Mouse (Mus musculus): ENCODE results near the gene Aoah. TPM values are rescaled to one million over a fixed set of nuclear protein-coding genes. Genes with fewer than 3 reads are reported as not detected.
A peak's percentile ranks its signal among the peaks of the same experiment; 100 is the strongest.

The Aoah gene
- polyA plus RNA-seq, 1 experiment: 0.79 TPM

DNA sequence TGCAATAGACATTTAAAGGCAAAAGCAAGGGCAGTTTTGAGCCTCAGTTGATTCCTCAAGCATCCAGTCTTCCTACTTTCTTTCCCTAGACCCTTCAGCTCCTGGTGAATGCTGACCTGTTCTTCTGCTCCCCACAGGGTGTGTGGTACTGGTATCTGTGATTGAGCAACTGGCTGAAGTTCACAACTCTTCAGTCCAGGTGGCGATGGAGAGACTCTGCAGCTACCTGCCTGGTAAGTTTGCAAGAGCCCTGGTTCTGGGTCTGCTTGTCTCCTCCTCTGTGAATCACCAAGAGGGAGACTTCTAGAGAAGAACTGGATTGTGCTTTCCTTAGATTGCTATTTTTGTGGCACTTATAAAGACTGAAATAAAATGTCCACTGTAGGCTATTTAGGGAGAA, 22.5 kb downstream of the Aoah start:
- Histone ChIP-seq H3K9ac (ENCODE audit: low read depth, poor library complexity, severe bottlenecking) (no peak overlapping the region), H3K36me3 (ENCODE audit: control insufficient read depth, insufficient read depth, low read length, poor library complexity, severe bottlenecking) (no peaks in the 10 kb centered on the region)

DNA sequence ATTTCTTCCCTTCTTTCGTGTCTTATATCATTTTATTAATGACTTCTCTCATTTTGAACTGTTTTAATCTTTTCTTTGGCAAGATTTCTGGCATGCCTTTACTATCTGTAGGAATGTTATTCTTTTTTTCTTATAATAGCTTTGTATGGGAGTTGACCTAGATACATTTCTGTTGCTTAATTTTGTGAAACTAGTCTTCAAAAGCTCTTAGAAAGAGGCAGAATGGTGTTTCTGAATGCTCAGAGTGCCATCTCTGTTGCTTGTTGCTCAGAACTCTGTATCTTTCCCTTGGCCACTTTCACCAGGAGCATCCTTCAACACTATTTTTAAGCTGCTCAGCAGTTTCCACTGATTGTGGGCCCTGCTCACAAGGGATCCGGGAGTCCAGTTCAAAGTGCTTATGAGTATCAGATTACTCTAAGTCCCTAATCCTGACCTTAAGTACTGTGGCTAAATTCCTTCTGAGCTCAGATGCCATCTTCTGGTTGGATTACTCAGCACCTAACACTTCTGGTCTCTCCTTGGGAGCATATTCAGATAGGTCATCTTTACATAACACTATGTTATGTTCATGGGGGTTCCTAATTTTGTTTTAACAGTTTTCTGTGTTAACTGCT, 26.9 kb downstream of the Aoah start:
- H3K27ac ChIP-seq (ENCODE audit: insufficient read depth, low read length): no peak overlapping the region
- no peaks in the 10 kb centered on the region for H3K36me3 ChIP-seq (ENCODE audit: control insufficient read depth, insufficient read depth, low read length, poor library complexity, severe bottlenecking)
- no peak for TF ChIP-seq POLR2A (IDR thresholded peaks at IDR 0.05; ENCODE audit: insufficient read depth, low read length)
- no peak for TF ChIP-seq CTCF (IDR thresholded peaks at IDR 0.05; ENCODE audit: low read depth, low read length)
- TF ChIP-seq EP300 (IDR thresholded peaks at IDR 0.05; ENCODE audit: insufficient read depth, low read depth, low read length): no peak
- no peaks in the 10 kb centered on the region for H3K9me3 ChIP-seq (replicated peaks; ENCODE audit: control insufficient read depth, insufficient read depth, low read length, poor library complexity, severe bottlenecking)
- no peaks in the 10 kb centered on the region for H3K4me1 ChIP-seq (ENCODE audit: control insufficient read depth, insufficient read depth, low read length)
- no peak overlapping the region for H3K9ac ChIP-seq (ENCODE audit: low read depth, poor library complexity, severe bottlenecking)
- no peaks in the 10 kb centered on the region for H3K27me3 ChIP-seq (ENCODE audit: control insufficient read depth, insufficient read depth, low read length, poor library complexity, severe bottlenecking)
- H3K4me3 ChIP-seq (ENCODE audit: low read depth, low read length): no peak overlapping the region

More for the DNA sequence above, 22.5 kb downstream of the Aoah start:
- H3K27me3 ChIP-seq (ENCODE audit: control insufficient read depth, insufficient read depth, low read length, poor library complexity, severe bottlenecking): no peaks in the 10 kb centered on the region
- H3K4me1 ChIP-seq (ENCODE audit: control insufficient read depth, insufficient read depth, low read length): no peaks in the 10 kb centered on the region
- no peak overlapping the region for H3K4me3 ChIP-seq (ENCODE audit: low read depth, low read length)
- H3K9me3 ChIP-seq (replicated peaks; ENCODE audit: control insufficient read depth, insufficient read depth, low read length, poor library complexity, severe bottlenecking): no peaks in the 10 kb centered on the region
- TF ChIP-seq EP300 (IDR thresholded peaks at IDR 0.05; ENCODE audit: insufficient read depth, low read depth, low read length) (no peak), POLR2A (IDR thresholded peaks at IDR 0.05; ENCODE audit: insufficient read depth, low read length) (no peak), CTCF (IDR thresholded peaks at IDR 0.05; ENCODE audit: low read depth, low read length) (peak; percentile 36)
- no peak overlapping the region for H3K27ac ChIP-seq (ENCODE audit: insufficient read depth, low read length)

DNA sequence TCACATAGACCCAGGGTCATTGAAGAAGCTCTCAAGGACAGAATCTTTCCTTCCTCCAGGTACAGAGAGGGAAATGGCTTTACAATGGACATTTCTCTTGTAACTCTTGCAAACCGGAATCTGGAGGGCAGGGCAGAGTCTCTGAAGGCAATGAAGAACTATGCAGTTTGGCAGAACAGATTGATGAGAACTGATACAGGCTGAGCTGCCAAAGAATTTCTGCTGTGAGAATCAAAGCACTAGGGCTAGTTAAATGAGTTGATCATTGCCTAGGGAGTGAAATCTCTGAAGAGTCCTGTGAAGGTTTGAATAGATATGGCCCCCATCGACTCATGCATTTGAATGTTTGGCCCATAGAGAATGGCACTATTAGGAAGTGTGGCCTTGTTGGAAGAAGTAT, 34.8 kb downstream of the Aoah start:
- H3K36me3 ChIP-seq (ENCODE audit: control insufficient read depth, insufficient read depth, low read length, poor library complexity, severe bottlenecking): no peaks in the 10 kb centered on the region
- H3K9me3 ChIP-seq (replicated peaks; ENCODE audit: control insufficient read depth, insufficient read depth, low read length, poor library complexity, severe bottlenecking): no peaks in the 10 kb centered on the region
- H3K4me1 ChIP-seq (ENCODE audit: control insufficient read depth, insufficient read depth, low read length): no peaks in the 10 kb centered on the region
- H3K9ac ChIP-seq (ENCODE audit: low read depth, poor library complexity, severe bottlenecking): no peak overlapping the region
- TF ChIP-seq EP300 (IDR thresholded peaks at IDR 0.05; ENCODE audit: insufficient read depth, low read depth, low read length) (no peak), POLR2A (IDR thresholded peaks at IDR 0.05; ENCODE audit: insufficient read depth, low read length) (no peak), CTCF (IDR thresholded peaks at IDR 0.05; ENCODE audit: low read depth, low read length) (no peak)
- no peaks in the 10 kb centered on the region for H3K27me3 ChIP-seq (ENCODE audit: control insufficient read depth, insufficient read depth, low read length, poor library complexity, severe bottlenecking)
- H3K27ac ChIP-seq (ENCODE audit: insufficient read depth, low read length): no peak overlapping the region
- no peak overlapping the region for H3K4me3 ChIP-seq (ENCODE audit: low read depth, low read length)

DNA sequence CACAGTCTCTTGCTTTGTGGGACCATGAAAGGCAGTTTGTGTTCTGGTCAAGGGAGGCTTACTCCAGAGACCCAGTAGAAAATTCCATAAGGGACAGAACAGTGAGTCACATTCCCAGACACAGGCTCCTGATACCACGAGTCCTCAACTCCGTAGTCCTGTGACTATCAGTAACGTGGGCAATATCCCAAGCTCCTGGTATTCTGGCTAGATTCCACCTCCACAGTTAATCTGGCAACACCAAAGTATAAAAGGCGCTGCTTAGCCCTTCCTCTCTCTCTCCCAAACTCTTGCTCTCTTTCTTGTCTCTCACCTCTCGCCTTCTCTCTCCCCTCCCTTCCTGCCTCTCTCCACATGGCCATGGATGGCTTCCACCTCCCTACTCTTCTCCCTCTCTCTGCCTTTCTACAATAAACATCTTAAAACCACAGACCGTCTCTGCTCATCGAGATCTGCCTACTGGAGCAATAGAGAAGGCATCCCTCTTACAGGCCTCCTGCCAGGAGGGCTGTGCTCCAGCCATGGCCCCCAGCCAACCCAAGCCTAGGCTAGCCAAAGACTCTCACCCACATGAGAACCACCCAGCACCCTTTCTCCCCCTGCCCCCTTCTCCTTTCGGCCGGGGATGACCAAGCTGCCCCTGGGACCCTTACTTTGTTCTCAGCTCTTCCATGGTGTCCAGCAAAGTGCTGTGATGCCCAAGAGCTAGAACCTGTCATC, 35.4 kb downstream of the Aoah start:
- Histone ChIP-seq H3K9me3 (replicated peaks; ENCODE audit: control insufficient read depth, insufficient read depth, low read length, poor library complexity, severe bottlenecking) (no peaks in the 10 kb centered on the region), H3K4me3 (ENCODE audit: low read depth, low read length) (no peak overlapping the region), H3K27ac (ENCODE audit: insufficient read depth, low read length) (no peak overlapping the region), H3K9ac (ENCODE audit: low read depth, poor library complexity, severe bottlenecking) (no peak overlapping the region), H3K27me3 (ENCODE audit: control insufficient read depth, insufficient read depth, low read length, poor library complexity, severe bottlenecking) (no peaks in the 10 kb centered on the region), H3K4me1 (ENCODE audit: control insufficient read depth, insufficient read depth, low read length) (no peaks in the 10 kb centered on the region), H3K36me3 (ENCODE audit: control insufficient read depth, insufficient read depth, low read length, poor library complexity, severe bottlenecking) (no peaks in the 10 kb centered on the region)
- TF ChIP-seq EP300 (IDR thresholded peaks at IDR 0.05; ENCODE audit: insufficient read depth, low read depth, low read length) (no peak), CTCF (IDR thresholded peaks at IDR 0.05; ENCODE audit: low read depth, low read length) (no peak), POLR2A (IDR thresholded peaks at IDR 0.05; ENCODE audit: insufficient read depth, low read length) (no peak)

DNA sequence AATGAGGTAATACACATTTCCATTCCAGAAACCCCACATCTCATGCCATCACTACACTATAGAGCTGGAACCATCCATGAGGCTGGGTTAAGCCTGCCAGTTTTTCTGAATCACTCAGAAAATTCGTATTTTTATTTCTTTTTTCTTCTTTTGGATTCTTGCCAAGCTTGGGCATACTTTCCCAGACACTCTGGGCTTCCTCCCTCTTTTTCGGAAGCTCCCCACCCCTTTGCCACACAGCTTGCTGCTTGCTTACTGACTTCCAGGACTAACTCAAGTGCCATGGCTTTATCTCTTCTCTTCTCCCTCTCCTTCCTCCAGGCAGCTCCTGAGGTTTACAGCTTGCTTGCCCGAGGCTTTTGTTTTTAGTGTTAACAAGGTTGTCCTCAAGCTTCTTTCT, 62.0 kb downstream of the Aoah start:
- Histone ChIP-seq H3K27me3 (ENCODE audit: control insufficient read depth, insufficient read depth, low read length, poor library complexity, severe bottlenecking) (0 out of 2 replicates have a peak, but pooled peaks cover 1% of the 10 kb centered on the region), H3K27ac (ENCODE audit: insufficient read depth, low read length) (no peak overlapping the region), H3K9me3 (replicated peaks; ENCODE audit: control insufficient read depth, insufficient read depth, low read length, poor library complexity, severe bottlenecking) (no peaks in the 10 kb centered on the region), H3K4me3 (ENCODE audit: low read depth, low read length) (no peak overlapping the region), H3K36me3 (ENCODE audit: control insufficient read depth, insufficient read depth, low read length, poor library complexity, severe bottlenecking) (no peaks in the 10 kb centered on the region), H3K9ac (ENCODE audit: low read depth, poor library complexity, severe bottlenecking) (no peak overlapping the region), H3K4me1 (ENCODE audit: control insufficient read depth, insufficient read depth, low read length) (no peaks in the 10 kb centered on the region)
- TF ChIP-seq POLR2A (IDR thresholded peaks at IDR 0.05; ENCODE audit: insufficient read depth, low read length): no peak
- TF ChIP-seq EP300 (IDR thresholded peaks at IDR 0.05; ENCODE audit: insufficient read depth, low read depth, low read length): no peak
- no peak for TF ChIP-seq CTCF (IDR thresholded peaks at IDR 0.05; ENCODE audit: low read depth, low read length)

DNA sequence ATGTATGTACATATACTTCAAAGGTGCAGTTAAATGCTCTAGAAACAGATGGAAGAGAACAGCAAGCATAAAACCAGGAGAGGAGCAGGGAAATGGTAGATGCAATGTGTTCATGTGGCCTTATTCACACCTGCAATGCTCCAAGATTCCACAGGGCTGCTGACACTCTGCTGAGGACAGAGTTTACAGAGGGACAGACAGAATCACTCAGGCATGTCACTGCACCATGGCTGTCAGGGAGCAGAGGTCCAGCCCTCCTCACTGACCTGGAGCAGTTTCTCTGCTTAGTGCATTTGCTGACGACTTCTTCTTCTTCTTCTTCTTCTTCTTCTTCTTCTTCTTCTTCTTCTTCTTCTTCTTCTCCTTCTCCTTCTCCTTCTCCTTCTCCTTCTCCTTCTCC, 105.5 kb downstream of the Aoah start:
- Histone ChIP-seq H3K27ac (ENCODE audit: insufficient read depth, low read length) (no peak overlapping the region), H3K4me3 (ENCODE audit: low read depth, low read length) (no peak overlapping the region), H3K9ac (ENCODE audit: low read depth, poor library complexity, severe bottlenecking) (no peak overlapping the region), H3K27me3 (ENCODE audit: control insufficient read depth, insufficient read depth, low read length, poor library complexity, severe bottlenecking) (no peaks in the 10 kb centered on the region), H3K9me3 (replicated peaks; ENCODE audit: control insufficient read depth, insufficient read depth, low read length, poor library complexity, severe bottlenecking) (0 out of 2 replicates have a peak, but pooled peaks cover 2% of the 10 kb centered on the region), H3K36me3 (ENCODE audit: control insufficient read depth, insufficient read depth, low read length, poor library complexity, severe bottlenecking) (no peaks in the 10 kb centered on the region), H3K4me1 (ENCODE audit: control insufficient read depth, insufficient read depth, low read length) (no peaks in the 10 kb centered on the region)
- TF ChIP-seq POLR2A (IDR thresholded peaks at IDR 0.05; ENCODE audit: insufficient read depth, low read length) (no peak), CTCF (IDR thresholded peaks at IDR 0.05; ENCODE audit: low read depth, low read length) (no peak), EP300 (IDR thresholded peaks at IDR 0.05; ENCODE audit: insufficient read depth, low read depth, low read length) (no peak)

Measured in ES-Bruce4 (cell line).